Mouse (Mus musculus): ENCODE measurements around the gene Mgat5.
A peak's percentile ranks its signal among the peaks of the same experiment; 100 is the strongest.

The Mgat5 gene

DNA sequence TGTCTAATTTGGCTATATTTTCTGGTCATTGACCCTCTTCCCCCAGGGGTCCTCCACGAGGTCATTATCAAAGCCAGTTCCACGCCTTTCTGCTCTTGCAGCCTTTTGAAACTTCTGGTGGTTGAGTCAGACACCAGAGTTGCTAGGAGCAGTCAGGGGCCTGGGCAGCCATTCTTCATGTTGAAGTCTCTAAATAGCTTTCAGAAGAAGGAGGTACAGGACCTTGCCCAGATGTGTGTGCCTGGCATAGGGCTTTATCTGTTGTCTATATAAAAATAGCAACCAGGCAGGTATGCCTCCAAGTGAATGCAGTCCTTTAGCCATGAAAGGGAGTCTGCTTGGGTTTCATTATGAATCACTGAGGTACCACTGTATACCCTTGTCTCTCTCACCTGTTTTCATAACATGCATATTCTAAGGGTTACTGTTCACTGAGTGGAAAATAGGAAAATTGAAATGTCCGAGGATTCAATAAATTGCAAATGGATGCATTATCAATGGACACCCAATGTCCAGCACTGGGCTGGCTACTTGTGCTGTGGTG, 141.9 kb downstream of the Mgat5 start:
- no peak for DNase-seq (ENCODE audit: low spot score)

DNA sequence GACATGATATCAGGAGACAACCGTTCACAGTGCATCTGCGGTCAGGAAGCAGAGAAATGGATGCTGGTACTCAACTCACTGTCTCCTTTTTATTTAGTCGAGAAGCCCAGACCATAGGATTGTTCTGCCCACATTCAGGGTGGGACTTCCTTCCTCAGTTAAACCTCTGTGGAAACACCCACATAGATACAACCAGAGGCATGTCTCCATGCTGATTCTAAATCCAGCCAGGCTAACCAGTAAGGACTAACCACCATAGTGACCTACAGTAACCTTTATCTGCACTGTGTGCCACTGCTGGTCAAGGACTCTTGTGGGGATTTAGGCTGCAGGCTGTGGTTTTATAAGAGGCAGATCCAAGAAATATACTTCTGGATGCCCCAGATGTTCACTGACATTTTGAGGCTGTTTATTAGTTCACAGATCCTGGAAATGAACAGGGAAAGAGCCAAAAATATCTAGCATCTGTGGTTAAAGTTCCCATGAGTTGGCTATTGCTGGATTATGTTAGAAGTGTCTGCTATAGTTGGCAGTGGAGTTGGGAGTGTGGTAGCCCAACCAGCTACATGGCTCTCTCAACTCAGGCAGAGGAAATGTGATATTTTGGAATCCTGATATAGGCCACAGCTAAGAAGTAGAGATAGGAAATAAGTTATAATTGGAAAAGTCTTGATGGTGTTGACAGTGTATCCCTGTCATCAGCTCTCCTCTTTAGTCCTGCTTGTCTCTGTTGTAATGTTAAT, 143.2 kb downstream of the Mgat5 start:
- DNase-seq (ENCODE audit: low spot score): no peak

DNA sequence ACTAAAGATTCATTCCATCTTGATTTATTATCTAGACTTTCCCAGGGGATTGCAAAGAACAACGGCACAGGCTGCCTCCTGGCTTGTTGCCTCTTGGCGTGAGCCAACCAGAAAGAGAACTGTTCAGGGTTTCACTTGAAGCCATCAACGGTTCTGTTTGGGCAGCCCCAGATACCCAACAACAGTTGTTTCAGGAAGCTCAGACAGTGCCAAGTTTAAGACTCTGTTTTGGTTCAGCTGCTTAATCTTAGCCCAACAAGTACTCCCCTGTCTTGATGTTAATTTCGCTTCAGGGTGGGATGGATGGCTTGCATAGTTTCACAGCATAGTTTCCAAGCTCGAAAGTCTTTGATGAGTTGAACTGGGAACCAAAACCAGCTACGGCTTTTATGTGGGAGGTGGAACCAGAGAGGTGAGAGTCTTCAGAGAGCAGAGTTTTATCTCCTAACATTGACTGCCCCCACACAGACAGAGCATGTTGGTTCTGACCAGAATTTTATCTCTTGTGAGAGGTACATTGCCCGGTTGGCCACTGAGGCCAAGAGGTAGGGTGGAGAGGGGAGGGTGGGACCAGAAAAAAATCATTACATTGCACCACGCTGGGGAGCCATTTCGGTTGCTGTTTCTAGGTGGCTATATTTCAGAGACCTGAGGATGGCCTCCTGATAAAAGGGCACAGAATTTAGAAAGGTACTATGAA, 144.0 kb downstream of the Mgat5 start:
- DNase-seq (ENCODE audit: low spot score): no peak

DNA sequence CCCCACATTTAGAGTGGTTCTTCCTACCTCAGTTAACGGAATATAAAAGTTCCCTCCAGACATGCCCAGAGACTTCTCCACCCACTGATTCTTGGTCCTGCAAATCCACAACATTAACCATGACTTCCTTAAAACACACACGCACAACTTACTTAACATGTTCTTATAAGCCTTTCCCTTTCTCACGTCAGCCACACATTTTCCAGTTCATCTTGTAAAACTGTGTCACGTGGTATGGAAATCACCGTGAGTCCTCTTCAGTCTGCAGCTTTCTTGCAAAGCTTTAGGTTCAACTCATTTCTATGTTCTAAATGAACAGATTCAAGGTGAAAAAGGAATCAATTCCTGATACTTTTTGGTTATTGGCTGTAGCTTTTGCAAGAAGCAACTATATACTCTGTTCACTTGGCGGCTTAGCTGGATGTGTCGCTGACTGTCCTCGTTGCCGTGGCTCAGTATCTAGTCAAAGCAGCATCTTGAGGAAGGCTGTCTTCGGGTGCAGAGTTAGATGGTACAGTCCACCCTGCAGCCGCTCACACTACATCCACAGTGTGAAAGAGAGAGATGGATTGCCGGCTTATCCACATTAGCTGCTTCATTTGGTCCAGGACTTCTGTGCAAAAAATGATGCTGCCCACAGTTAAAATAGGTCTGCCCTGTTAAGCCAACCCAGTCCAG, 146.7 kb downstream of the Mgat5 start:
- DNase-seq (ENCODE audit: low spot score): no peak

DNA sequence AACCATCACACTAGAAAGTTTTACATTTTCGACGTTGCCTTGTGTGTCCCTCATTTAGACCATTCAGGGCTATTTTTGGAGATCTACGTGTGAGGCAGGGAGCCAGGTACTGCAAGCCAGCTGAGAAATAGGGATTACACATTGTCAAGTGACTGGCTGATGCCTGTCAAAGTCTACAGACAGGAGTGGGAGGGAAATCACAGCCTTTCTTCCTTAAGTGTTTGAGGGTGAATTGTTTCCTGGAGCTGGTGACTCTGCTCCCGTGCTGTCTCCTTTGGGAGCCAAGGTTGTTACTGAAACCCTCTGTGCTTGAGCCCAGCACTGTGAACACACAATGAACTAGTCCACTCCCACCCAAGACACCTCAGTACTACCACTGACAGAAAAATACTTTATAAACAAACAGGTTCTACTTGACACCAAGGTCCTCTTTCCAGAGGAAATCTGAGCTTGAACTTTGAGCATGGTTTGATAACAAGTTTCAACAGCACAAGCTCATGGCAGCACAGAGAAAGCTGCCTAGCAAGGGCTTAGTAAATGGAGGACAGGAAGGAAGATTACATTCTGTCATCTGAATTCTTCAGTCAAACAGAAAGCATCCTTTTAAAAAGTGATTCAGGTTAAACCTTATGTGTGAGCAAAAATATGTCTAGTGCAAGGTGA, 147.4 kb downstream of the Mgat5 start:
- DNase-seq (ENCODE audit: low spot score): no peak

DNA sequence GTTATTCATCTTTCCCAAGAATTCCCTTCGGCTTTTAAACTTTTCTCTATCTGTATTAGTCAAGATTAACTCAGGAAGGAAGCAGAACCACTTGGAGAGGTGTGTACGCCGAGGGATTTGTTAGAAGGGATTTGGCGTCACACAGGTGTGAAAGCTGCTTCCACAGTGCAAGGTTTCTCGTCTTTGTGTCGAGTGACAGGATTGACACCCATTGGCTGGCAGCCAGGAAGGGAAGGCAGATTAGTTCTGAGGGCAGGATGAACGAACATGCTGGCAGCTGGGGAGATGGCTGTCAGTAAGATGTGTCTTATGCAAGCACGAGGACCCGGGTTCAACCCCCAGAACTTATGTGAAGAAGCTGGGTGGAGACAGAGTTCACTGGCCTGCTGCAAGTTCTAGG, 148.6 kb downstream of the Mgat5 start:
- DNase-seq (ENCODE audit: low spot score): no peak

DNA sequence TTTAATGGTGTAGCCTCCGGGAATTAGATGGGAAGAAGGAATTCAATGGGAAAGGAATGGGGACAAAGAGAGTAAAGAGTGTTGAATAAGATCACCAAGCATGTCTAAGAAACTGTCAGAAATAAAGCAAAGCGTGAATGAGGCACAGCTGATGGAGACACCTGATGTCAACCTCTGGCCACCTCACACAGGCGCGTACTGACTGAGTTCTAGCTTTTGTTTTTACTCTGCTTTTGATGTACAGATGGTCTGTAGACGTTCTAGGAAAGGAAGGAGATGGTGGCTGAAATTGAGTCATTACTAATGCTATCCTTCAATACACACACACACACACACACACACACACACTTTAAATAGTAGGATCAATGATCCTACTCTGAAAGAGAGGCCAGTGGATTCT, 149.3 kb downstream of the Mgat5 start:
- no peak for DNase-seq (ENCODE audit: low spot score)

DNA sequence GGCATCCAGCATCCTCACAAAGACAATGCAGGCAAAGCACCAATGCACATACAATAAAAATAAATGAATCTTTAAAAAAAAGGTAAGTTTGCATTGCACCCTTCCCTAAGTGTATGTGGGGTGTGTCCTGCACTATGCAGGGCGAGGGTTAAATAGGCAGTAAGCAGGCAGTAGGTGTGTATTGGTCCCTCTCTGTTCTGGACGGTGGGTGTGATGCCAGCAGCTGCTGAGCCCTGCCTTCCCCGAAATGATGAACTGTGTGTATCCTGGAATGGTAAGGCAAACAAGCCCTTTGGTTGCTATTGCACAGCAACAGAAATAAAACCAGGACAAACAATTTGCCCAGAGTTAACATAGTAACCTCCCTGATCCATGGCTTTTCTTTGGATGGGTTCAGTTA, 150.2 kb downstream of the Mgat5 start:
- no peak for DNase-seq (ENCODE audit: low spot score)

DNA sequence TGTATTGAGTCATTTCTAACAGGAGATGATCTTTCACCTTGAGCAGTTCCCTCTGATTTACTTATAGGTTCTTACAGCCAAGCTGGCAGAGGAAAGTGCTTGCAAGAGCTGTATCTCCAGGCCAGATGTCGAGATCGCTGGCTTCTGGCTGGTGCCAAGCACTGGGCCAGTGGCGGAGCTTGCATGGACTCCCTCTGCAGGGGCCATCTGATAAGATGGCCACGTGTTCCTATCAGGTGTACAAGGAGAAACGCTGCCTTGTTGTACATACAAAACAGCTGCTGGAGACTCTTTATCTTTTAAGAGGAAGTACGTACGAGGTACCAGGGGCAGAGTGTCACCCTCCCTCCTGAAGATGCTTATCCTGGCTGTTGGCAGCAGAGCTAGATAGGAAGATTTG, 158.8 kb downstream of the Mgat5 start:
- DNase-seq (ENCODE audit: low spot score): no peak

DNA sequence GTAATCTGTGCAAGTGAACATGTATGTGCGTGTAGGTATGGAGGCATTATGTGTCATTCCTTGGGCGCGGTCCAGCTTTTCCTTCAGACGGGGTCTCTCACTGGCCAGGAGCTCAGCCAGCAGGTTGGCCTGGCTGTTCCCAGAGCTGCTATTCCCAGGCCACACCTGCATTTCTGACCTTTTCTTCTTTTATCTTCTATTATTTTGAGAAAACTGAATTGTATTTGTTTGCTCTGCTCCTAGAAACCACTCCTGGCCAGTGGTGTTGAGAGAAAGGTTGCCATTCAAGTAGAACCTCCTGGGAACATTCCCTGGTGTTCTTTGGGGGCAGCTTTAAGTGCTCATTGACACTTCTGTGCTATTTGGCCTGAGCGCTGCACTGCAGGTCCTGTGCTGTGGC, 160.9 kb downstream of the Mgat5 start:
- DNase-seq (ENCODE audit: low spot score): no peak

DNA sequence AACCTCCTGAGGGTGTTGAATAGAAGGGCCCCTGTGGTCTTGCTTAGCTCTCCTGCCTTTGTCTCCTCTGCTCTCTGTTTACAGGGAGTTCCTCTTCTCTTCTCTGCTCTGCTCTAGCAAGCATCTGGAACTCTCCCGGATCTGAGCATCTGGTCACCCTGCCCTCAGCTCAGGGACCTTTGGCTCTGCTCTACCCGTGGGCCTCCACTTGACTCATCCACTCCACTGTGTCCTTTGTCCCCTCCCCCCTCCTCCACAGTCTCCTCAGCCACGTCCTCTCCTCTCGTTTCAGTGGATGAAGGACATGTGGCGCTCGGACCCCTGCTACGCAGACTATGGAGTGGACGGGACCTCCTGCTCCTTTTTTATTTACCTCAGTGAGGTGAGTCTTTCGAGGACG, 161.3 kb downstream of the Mgat5 start:
- no peak for DNase-seq (ENCODE audit: low spot score)

DNA sequence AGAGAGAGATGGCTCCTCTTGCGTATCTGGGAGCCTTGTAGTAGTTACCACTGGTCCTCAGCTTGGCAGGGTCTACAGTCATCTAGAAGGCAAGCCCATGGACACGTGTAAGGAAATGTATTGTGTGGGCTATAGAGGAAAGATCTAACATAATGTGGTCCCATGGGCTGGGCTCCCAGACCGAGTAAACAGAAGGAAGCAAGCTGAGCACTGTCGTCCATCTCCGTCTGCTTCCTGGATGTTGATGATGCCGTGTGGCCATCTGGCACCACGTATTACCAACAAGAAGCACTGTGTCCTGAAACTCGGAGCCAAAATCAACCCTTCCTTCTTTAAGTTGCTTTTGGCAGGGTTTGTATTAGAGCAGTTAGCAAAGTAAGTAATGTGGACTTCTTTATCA, 163.7 kb downstream of the Mgat5 start:
- no peak for DNase-seq (ENCODE audit: low spot score)

DNA sequence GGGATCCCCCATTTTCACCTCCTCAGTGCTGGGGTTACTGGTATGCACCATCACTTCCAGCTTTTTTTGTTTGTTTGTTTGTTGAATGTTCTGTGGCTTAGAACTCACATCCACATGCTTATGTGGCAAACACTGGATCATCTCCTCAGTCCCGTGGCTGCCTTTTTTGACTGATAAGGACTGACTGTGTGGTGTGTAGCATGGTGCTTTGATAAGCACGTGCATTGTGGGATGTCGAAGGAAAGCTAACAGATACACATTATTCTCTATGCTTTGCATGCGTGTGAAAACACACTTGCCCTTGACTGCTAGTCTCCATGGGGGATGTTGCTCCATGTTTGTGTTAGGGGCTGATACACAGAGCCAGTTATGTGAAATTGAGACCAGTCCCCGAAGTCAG, 164.7 kb downstream of the Mgat5 start:
- no peak for DNase-seq (ENCODE audit: low spot score)

DNA sequence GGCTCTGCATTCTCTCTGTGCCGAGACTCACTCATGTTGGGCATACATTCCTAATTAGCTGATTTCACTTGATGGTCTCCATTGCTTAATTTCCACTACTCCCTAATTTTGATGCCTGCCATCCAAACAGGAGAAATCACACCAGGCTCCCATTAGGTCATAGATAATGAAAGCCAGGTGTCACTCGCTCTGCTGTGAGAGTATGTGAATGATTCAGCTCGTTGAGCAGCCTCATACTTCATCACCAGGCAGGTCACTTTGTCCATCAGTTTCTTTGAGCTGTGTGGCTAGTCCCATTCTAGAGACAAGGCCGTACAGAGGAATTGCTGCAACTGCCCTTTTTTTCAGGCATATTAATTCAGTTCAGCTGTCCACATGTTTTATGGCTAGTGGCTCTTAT, 167.3 kb downstream of the Mgat5 start:
- no peak for DNase-seq (ENCODE audit: low spot score)

DNA sequence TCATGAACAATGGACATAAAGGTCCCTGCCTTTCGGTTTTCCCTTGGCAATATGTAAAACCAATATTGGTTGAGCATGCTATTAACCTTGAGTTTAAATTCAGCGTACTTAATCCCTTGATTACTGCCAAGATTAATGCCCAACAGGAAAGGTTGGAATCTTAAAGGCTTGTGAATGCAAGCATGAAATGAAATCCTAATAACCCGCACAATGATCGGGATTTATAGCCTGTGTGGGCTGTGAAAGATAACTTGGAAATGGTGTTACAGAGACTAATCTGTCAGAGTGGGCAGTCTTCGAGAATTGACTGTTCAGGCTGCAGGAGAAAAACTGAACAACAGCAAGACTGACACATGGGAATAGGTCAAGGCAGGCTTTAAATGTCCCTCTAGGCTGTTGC, 168.7 kb downstream of the Mgat5 start:
- no peak for DNase-seq (ENCODE audit: low spot score)

DNA sequence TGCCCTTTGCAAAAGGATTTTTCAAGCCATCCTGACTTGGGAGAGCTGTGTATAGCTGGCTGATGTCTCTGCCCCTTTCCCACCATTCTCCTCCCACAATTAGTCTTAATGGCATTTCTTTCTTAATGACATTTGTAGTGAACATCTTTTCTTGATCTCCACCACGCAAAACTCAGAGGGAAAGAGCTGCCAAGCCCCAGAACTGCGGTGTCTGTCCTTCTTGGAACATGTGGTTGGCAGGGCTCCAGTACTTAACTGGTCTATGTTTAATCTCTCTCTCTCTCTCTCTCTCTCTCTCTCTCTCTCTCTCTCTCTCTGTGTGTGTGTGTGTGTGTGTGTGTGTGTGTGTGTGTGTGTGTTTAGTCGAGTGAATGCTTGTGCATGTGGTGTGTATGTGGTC, 169.3 kb downstream of the Mgat5 start:
- no peak for DNase-seq (ENCODE audit: low spot score)

DNA sequence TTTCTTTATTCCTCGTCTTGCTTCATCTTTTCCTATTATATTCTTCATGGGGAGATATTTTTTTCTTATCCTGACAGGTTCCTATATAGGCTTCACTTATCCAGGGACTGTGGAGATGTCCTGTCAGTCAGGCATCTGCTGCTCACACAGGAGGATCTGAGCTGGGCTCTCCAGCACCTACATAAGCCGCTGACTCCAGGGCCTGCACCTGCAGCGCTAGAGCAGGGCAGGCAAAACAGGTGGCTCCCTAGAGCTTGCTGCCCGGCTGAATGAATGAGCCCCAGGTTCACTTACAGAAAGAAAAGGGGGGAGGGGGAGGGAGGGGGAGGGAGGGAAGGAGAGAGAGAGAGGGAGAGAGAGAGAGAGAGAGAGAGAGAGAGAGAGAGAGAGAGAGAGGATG, 175.3 kb downstream of the Mgat5 start:
- DNase-seq (ENCODE audit: low spot score): no peak

DNA sequence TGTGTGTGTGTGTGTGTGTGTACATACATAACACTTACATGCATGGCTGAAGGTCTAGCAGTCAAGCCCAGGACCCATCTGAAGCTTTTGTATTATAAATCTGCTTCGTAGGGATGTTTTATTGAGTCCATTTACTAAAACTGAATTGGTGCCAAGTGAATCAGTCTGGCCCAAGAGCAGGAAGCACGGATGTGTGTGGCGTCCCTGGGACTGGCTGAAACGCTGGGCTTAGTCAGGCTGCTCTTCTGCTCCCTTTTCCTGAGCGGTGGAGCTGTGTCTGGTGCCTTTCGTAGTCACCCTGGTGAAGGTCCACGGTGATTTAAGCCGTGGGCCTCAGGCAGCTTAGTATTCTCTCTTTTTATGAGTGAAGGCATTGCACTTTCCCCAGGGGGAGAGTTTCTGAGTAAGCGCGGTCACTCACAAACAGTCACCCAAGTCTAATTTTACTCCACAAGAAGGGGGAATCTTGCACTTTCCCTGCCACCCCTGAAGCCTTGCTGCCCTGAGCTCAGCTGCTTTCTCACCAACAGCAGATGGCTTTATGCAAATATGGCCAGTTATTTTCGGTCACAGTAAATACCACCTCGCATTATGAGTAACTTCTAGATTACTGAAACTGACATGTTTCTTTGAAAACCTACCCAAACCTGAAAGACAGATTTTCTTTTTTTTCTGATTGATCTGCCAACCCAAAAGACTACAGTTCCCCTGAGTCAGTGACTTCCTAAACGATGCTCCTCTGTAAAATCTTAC, 176.1 kb downstream of the Mgat5 start:
- DNase-seq (ENCODE audit: low spot score): no peak

DNA sequence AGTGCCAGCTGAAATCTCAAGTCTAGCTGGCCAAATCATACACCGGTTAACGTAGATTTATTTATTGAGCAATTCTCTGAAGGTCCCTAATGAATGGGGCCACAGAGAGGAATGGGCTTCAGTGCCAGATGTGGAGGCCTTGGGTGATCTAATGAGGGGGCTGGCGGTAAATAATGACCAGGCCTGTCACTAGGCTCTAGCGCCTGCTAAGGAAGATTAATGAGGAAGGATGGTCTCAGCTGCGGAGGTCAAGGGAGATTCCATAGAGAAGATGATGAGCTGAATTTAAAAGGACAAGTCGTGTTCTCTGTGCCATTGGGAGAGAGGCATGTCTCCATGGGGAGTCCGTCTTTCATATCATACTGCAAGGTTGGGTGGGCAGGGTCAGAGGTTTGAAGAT, 178.3 kb downstream of the Mgat5 start:
- DNase-seq (ENCODE audit: low spot score): peak; percentile 49

DNA sequence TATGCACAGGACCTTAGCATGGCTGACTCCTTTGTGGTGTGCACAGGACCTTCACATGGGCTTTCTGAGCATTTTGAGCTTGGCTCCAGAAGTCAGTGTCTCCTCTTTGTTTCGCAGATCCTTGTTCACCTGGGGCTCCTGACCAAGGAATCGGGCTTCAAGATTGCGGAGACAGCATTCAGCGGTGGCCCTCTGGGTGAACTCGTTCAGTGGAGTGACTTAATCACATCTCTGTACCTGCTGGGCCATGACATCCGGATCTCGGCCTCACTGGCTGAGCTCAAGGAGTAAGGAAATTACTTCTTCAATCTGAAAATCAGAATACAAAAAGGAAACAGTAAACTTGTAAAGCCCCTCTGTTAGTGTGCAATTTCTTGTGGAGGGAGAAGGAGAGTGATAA, 182.4 kb downstream of the Mgat5 start:
- no peak for DNase-seq (ENCODE audit: low spot score)

DNA sequence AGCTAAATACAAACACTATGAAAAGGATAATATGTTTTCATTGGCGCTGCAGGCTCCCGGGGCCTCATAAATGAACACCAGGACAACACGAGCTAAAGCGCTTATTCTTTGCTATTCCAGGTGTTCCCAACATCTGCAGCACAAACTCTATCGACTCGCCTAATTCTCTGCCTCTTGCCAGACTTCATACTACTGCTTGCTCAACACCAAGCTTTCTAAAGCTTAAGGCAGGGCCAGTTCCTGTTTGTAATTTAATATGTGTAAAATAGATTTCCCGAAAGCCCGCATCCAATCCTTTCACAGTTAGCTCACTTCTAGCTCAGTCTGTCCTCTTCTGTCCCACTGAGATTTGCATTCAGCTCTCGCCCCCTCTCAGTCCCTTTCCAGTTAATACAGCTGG, 182.8 kb downstream of the Mgat5 start:
- DNase-seq (ENCODE audit: low spot score): no peak

DNA sequence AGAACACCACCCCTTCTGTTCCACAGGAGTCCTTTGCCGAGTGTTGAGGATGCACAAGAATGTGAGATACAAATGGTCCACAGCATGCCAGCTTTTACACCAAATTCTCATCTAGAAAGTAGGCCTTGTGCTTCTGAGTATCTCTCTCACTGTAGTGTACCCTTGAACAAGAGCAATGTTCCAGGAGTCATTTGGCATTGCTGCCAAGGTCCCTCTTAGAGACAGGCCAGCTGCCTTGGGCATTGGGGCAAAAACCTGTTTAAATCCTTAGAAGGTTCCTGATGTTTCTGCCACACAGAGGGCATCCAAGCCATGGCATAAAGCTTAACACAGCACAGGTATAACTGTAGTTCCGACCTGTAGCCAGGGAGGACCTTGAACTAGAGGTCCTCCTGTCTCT, 189.9 kb downstream of the Mgat5 start:
- DNase-seq (ENCODE audit: low spot score): no peak

Data from retina, embryonic 14.5 days (tissue).